Mouse (Mus musculus) stomach, embryonic 15.5 days (tissue): ENCODE measurements around the gene Foxd3. TPM values are rescaled to one million over a fixed set of nuclear protein-coding genes. Genes with fewer than 3 reads are reported as not detected.
A peak's percentile ranks its signal among the peaks of the same experiment; 100 is the strongest.
"Not testable (repeated sequence)": the region's sequence is repeated elsewhere in the genome, so short reads cannot be mapped to it uniquely, and the experiment has no call there.

ENCODE experiments used
- ATAC-seq: fragments of 200-750 bp; cut with Nextera tagmentation; 2 replicates; pipeline ENCODE4 v1.8.0; 2017; ENCODE audit warnings: low read depth, moderate number of reproducible peaks, moderate TSS enrichment; ENCODE audit not compliant: insufficient read depth, low FRiP score
- H3K27ac ChIP-seq: fragments of 300-500 bp; sonication (generic); 2 replicates; pipeline ENCODE4 v1.5.1; 2015; ENCODE audit warnings: mild to moderate bottlenecking, inconsistent platforms
- H3K27me3 ChIP-seq: fragments of 300-500 bp; sonication (generic); replicated peaks from 2 replicates; pipeline ENCODE4 v1.6.1; 2015; ENCODE audit warnings: inconsistent platforms
- H3K36me3 ChIP-seq: fragments of 300-500 bp; sonication (generic); 2 replicates; pipeline ENCODE4 v1.6.1; 2015; ENCODE audit warnings: inconsistent platforms
- H3K4me1 ChIP-seq: fragments of 300-500 bp; sonication (generic); 2 replicates; pipeline ENCODE4 v1.6.1; 2015; ENCODE audit warnings: inconsistent platforms
- H3K4me2 ChIP-seq: fragments of 300-500 bp; sonication (generic); 2 replicates; pipeline ENCODE4 v1.6.1; 2015; ENCODE audit warnings: mild to moderate bottlenecking, inconsistent platforms
- H3K4me3 ChIP-seq: fragments of 300-500 bp; sonication (generic); replicated peaks from 2 replicates; pipeline ENCODE4 v1.5.1; 2015; ENCODE audit warnings: inconsistent platforms
- H3K9ac ChIP-seq: fragments of 300-500 bp; sonication (generic); 2 replicates; pipeline ENCODE4 v1.6.1; 2015; ENCODE audit warnings: inconsistent platforms
- H3K9me3 ChIP-seq: fragments of 300-500 bp; sonication (generic); 2 replicates; pipeline ENCODE4 v1.6.1; 2016; ENCODE audit warnings: inconsistent platforms
- WGBS: fragments of 180-500 bp; shearing (Covaris S2); methylation state at CpG from one replicate; pipeline ENCODE4 v1.1.7; 2015; 5-methylcytosine and 5-hydroxymethylcytosine counted together
- polyA plus RNA-seq: library from polyadenylated mRNA; unstranded; fragments of >200 nt; fragmentation: Nextera tagmentation; extraction: Ambion mirVana; gene quantifications from 2 replicates; pipeline ENCODE4 v1.2.1, GENCODE M21; 2015

Foxd3 gene
- 1.4 TPM in 2 replicates for polyA plus RNA-seq

- 1% methylated on average over 62 of the region's 62 CpGs for WGBS
These were observed at the start of gene Foxd3 for GRCm38 (mm10) chr4:99655937-99656604. TSS of gene Foxd3 (plus strand) at chr4:99656299.

GRCm38 (mm10) chr4:99612156-99612555 lies 43.9 kb upstream of the Foxd3 start:
- H3K4me2 ChIP-seq: no peak overlapping the region
- H3K36me3 ChIP-seq: no peaks in the 10 kb centered on the region
- 87% methylated on average over 10 of the region's 10 CpGs for WGBS

More at GRCm38 (mm10) chr4:99655937-99656604, at the start of gene Foxd3:
- Histone ChIP-seq H3K27me3 (peaks cover 87% of the 10 kb centered on the region), H3K4me1 (peaks cover 28% of the 10 kb centered on the region), H3K27ac (no peak within 1 kb of the TSS), H3K4me2 (peak within 1 kb of the TSS; percentile 54), H3K9ac (no peak within 1 kb of the TSS), H3K36me3 (no peaks in the 10 kb centered on the region), H3K9me3 (no peaks in the 10 kb centered on the region), H3K4me3 (peak within 1 kb of the TSS; percentile 36)
- ATAC-seq: no peak

GRCm38 (mm10) chr4:99612609-99613350 lies 43.3 kb upstream of the Foxd3 start:
- Histone ChIP-seq H3K36me3 (no peaks in the 10 kb centered on the region), H3K9ac (no peak overlapping the region), H3K27me3 (no peaks in the 10 kb centered on the region), H3K4me2 (no peak overlapping the region), H3K4me3 (no peak overlapping the region), H3K27ac (no peak overlapping the region), H3K4me1 (no peaks in the 10 kb centered on the region), H3K9me3 (no peaks in the 10 kb centered on the region)
- ATAC-seq: no peak
- WGBS: 65% methylated on average over 12 of the region's 12 CpGs

More at GRCm38 (mm10) chr4:99612156-99612555, 43.9 kb upstream of the Foxd3 start:
- no peaks in the 10 kb centered on the region for H3K9me3 ChIP-seq
- ATAC-seq: no peak
- H3K27me3 ChIP-seq: no peaks in the 10 kb centered on the region
- H3K27ac ChIP-seq: no peak overlapping the region
- H3K4me3 ChIP-seq: no peak overlapping the region
- H3K4me1 ChIP-seq: no peaks in the 10 kb centered on the region
- H3K9ac ChIP-seq: no peak overlapping the region

- Histone ChIP-seq H3K4me1 (no peaks in the 10 kb centered on the region), H3K9ac (no peak overlapping the region), H3K4me2 (peak overlapping the region; percentile 35), H3K4me3 (peak overlapping the region; percentile 13; the same call in 1 of the 2 replicates), H3K9me3 (no peaks in the 10 kb centered on the region), H3K27me3 (no peaks in the 10 kb centered on the region), H3K27ac (no peak overlapping the region), H3K36me3 (no peaks in the 10 kb centered on the region)
- 0 out of 2 replicates have a peak, but pooled peaks have one; percentile 47 for ATAC-seq
- WGBS: 10% methylated on average over 22 of the region's 24 CpGs
These were observed 29.9 kb upstream of the Foxd3 start for GRCm38 (mm10) chr4:99626047-99626844.

GRCm38 (mm10) chr4:99627057-99627456 lies 29.0 kb upstream of the Foxd3 start:
- Histone ChIP-seq H3K9ac (no peak overlapping the region), H3K9me3 (no peaks in the 10 kb centered on the region), H3K4me1 (no peaks in the 10 kb centered on the region), H3K27ac (no peak overlapping the region), H3K4me2 (no peak overlapping the region), H3K4me3 (no peak overlapping the region), H3K27me3 (no peaks in the 10 kb centered on the region), H3K36me3 (no peaks in the 10 kb centered on the region)
- WGBS: 67% methylated on average over 13 of the region's 13 CpGs
- no peak for ATAC-seq

GRCm38 (mm10) chr4:99636038-99636437 lies 20.1 kb upstream of the Foxd3 start:
- H3K4me2 ChIP-seq: no peak overlapping the region
- no peaks in the 10 kb centered on the region for H3K9me3 ChIP-seq
- H3K27ac ChIP-seq: no peak overlapping the region
- no peaks in the 10 kb centered on the region for H3K4me1 ChIP-seq
- WGBS: 65% methylated on average over 4 of the region's 4 CpGs
- no peaks in the 10 kb centered on the region for H3K36me3 ChIP-seq
- ATAC-seq: no peak
- H3K9ac ChIP-seq: no peak overlapping the region
- no peaks in the 10 kb centered on the region for H3K27me3 ChIP-seq
- no peak overlapping the region for H3K4me3 ChIP-seq

GRCm38 (mm10) chr4:99636711-99637110 lies 19.4 kb upstream of the Foxd3 start:
- ATAC-seq: no peak
- H3K27me3 ChIP-seq: no peaks in the 10 kb centered on the region
- no peak overlapping the region for H3K4me2 ChIP-seq

GRCm38 (mm10) chr4:99640619-99641018 lies 15.5 kb upstream of the Foxd3 start:
- H3K36me3 ChIP-seq, ATAC-seq, H3K27ac ChIP-seq, H3K27me3 ChIP-seq, H3K9ac ChIP-seq, H3K4me1 ChIP-seq, H3K9me3 ChIP-seq, H3K4me3 ChIP-seq, H3K4me2 ChIP-seq: not testable (repeated sequence)
- WGBS: 91% methylated on average over 5 of the region's 5 CpGs

More at GRCm38 (mm10) chr4:99636711-99637110, 19.4 kb upstream of the Foxd3 start:
- H3K9ac ChIP-seq: no peak overlapping the region
- H3K4me3 ChIP-seq: no peak overlapping the region
- no peaks in the 10 kb centered on the region for H3K9me3 ChIP-seq
- no peak overlapping the region for H3K27ac ChIP-seq
- H3K4me1 ChIP-seq: no peaks in the 10 kb centered on the region
- WGBS: 79% methylated on average over 4 of the region's 4 CpGs
- no peaks in the 10 kb centered on the region for H3K36me3 ChIP-seq

GRCm38 (mm10) chr4:99641920-99642319 lies 14.2 kb upstream of the Foxd3 start:
- 33% methylated on average over 3 of the region's 3 CpGs for WGBS

GRCm38 (mm10) chr4:99645560-99645959 lies 10.5 kb upstream of the Foxd3 start:
- Histone ChIP-seq H3K4me2 (no peak overlapping the region), H3K9ac (no peak overlapping the region), H3K9me3 (no peaks in the 10 kb centered on the region), H3K27ac (no peak overlapping the region), H3K27me3 (peaks cover 30% of the 10 kb centered on the region), H3K36me3 (no peaks in the 10 kb centered on the region), H3K4me1 (no peaks in the 10 kb centered on the region), H3K4me3 (no peak overlapping the region)
- no peak for ATAC-seq
- whole genome bisulfite sequencing: 82% methylated on average over 4 of the region's 4 CpGs

More at GRCm38 (mm10) chr4:99641920-99642319, 14.2 kb upstream of the Foxd3 start:
- Histone ChIP-seq H3K4me3 (no peak overlapping the region), H3K27me3 (0 out of 2 replicates have a peak, but pooled peaks cover 4% of the 10 kb centered on the region), H3K36me3 (no peaks in the 10 kb centered on the region), H3K4me1 (no peaks in the 10 kb centered on the region), H3K9me3 (no peaks in the 10 kb centered on the region), H3K27ac (no peak overlapping the region), H3K4me2 (no peak overlapping the region), H3K9ac (no peak overlapping the region)
- no peak for ATAC-seq

GRCm38 (mm10) chr4:99650088-99650944 lies 5.8 kb upstream of the Foxd3 start:
- WGBS: 5% methylated on average over 44 of the region's 44 CpGs
- no peaks in the 10 kb centered on the region for H3K36me3 ChIP-seq
- H3K4me2 ChIP-seq: peak overlapping the region; percentile 46; the same call in 1 of the 2 replicates
- H3K27me3 ChIP-seq: peaks cover 76% of the 10 kb centered on the region
- no peak overlapping the region for H3K4me3 ChIP-seq
- no peak overlapping the region for H3K9ac ChIP-seq
- H3K27ac ChIP-seq: no peak overlapping the region
- no peak for ATAC-seq
- no peaks in the 10 kb centered on the region for H3K9me3 ChIP-seq
- H3K4me1 ChIP-seq: peaks cover 4% of the 10 kb centered on the region; the same call in 1 of the 2 replicates
